Mouse (Mus musculus) right cerebral cortex, postnatal 25 days (tissue): ENCODE measurements around the gene Ppfia2.

ENCODE experiments used
- DNase-seq: peaks from one replicate; pipeline ENCODE4 v3.0.0; 2022

Ppfia2 gene

DNA sequence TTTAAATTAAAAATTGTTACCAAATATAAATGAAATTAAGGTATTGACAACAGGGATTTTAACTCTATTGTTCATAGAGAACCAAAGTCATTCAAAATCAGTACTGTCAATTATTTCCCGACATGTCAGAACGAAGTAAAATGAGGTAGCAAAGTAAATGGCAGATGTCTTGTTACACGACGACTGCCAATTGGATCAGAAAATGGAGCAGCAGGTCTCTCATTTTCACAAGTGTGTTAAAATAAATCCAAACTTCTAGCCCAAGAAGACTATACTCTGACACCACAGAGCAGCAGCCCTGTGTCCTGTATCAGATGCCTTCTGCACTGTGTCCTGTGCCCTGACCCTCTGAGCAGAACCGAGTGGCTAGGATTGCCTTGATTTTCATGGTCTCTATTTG lies 454.2 kb downstream of the Ppfia2 start:
- no peak for DNase-seq

DNA sequence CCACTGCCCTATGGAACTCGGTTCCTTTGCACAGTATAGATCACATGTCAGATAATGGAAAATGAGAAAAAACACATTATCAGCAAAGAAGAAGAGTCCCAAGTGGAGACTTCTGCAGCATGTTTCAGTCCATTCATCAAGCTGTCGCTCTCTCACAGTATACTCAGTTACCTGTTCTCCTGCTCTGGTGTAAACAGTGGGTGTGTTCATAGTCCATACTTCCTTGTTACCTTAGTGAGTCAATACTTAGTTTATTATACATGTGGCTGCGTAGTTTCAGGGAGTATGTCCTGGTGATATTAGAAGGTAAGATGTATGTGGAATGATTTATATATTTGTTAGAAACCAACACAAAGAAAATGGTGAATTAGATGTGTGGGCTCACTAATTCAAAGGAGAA lies 454.7 kb downstream of the Ppfia2 start:
- no peak for DNase-seq

DNA sequence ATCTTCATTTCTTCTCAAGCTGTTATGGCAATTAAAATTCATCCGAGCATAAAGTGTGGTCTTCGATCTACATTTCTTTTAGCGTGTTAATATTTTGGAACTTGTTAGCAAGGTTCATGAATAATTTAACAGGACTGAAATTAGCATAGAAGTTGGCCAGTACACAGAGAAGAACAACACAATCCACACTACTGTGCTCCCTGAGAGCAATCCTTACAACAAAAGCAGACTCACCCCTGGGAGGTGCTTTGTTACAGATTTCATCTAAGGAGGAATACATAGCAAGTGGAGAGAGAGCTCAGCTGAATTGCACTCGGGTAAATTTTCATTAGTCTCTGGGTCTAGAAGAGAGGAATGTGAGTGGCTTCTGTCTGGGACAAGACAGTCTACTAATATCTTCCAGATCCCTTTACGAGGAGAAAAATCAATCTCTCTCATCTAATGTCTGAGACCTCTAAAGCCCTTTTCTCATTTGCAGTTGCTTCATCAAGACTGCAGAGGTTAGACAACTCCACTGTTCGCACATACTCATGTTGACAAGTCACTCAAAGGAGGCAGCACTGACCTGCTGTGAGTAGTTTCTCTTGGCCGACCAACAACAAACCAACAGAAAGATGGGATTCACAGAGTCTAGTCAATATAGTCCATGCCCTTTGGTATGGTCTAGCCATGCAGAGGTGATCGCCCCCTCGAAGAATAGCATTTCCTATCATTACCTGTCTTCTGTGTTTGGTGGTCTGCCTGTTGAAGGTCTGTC lies 458.6 kb downstream of the Ppfia2 start:
- no peak for DNase-seq

DNA sequence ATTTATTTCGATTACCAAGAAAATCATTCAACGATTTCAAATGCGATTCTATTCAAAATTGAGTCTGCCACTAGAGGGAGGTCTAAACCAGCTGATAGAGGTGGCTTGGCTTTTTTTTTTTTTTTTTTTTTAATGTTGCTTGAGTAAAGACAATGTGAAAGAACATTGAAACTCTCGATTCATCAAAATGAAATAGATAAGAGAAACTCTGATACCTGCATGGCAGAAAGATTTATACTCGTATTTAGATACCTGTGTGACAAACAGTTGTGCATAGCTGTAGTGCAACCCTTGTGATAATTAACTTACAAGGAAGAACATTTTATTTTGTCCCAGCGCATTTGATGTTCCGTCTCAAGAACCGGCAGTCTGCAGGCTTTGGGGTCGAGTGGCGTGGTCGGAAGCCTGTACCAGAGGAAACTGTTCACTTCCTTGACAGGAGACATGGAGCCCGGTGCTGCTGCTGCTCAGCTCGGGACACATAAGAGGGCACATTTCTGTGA lies 462.5 kb downstream of the Ppfia2 start:
- no peak for DNase-seq

DNA sequence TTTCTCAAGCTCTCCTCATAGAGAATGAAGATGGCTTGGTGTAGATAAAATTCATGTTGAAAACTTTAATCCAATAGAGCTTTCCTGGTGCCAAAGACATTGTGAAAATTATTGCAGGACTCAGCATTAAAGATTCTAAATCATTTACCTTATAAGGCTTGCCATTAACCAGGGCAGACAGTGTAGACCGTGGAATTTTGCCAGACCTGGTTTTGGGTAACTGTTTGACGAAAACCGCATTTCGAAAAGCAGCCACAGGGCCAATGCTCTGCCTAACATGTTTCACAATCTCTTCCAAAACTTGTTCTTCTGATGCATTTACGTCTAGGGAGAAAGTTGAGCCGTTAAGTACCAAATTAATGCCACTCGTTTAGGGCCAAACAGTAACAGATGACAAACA lies 466.9 kb downstream of the Ppfia2 start:
- no peak for DNase-seq

DNA sequence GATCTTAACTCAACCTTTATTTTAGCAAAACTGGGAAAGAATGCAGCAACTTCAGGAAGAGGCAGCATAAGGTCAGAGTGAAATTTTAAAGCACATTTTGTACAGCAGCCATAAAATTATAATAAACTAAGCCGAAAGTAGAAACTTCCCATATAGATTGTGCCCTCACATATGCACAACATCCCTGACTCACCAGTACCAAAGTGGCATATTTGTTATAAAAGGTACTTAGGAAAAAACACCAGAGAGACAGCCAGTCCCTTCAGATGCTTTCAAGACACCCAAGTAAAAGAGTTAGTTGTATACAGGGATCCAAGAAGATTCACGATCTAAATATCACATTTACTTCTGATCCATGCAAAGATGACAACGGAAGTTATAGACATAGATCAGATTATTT lies 468.7 kb downstream of the Ppfia2 start:
- DNase-seq: no peak

DNA sequence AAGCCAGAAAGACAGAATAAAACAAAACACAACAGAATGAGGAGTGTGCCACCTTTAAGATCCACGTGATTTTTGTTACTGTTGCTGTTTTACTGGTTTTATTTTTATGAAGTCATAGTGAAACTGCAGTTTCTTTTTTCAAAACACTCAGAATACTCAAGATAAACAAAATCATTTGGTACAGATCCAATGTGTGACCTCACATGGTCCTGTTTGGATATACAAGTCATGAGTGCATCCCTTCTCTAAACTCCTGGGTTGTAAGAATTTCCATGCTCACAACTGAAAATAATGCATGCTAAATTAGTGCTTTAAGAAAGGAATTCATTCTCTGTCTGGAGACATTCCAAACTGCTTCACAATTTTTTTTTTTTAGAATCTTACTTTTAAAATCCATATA lies 469.3 kb downstream of the Ppfia2 start:
- no peak for DNase-seq

DNA sequence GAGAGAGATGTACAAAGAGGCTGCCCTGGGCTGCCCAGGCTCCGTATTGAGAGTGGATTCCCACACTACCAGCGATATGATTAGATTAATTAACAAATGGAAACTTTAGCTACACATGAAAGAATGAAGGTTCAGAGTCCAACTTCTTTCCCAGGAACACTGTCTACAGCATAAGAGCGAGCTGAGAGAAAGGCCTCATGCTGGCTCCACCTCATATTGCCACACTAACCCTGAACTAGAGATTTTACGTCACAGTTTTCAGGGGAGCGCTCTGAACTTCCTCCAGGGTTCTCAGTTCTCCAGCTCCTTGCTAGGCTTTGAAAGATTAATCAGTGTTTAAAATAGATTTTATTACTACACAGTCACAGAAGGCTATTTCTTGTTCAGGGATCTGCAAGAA lies 471.2 kb downstream of the Ppfia2 start:
- DNase-seq: no peak

DNA sequence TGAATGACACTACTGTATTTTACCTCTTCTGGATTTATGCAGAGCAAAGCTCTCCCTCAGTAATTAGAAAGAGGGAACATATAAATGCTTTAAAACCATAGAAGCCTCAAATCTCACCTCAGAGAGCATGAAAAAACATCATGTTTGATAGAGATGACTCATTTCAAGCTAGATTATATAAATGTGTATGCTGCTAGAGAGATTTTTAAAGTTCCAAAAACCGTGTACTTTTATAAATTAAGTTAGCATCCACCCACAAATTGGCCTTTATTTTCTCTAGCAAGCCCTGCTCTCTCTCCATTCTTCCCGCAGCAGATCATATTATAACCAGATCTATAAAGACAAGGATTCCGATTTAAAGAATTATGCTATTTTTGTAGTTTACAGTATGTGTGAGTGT lies 488.9 kb downstream of the Ppfia2 start:
- DNase-seq: no peak

DNA sequence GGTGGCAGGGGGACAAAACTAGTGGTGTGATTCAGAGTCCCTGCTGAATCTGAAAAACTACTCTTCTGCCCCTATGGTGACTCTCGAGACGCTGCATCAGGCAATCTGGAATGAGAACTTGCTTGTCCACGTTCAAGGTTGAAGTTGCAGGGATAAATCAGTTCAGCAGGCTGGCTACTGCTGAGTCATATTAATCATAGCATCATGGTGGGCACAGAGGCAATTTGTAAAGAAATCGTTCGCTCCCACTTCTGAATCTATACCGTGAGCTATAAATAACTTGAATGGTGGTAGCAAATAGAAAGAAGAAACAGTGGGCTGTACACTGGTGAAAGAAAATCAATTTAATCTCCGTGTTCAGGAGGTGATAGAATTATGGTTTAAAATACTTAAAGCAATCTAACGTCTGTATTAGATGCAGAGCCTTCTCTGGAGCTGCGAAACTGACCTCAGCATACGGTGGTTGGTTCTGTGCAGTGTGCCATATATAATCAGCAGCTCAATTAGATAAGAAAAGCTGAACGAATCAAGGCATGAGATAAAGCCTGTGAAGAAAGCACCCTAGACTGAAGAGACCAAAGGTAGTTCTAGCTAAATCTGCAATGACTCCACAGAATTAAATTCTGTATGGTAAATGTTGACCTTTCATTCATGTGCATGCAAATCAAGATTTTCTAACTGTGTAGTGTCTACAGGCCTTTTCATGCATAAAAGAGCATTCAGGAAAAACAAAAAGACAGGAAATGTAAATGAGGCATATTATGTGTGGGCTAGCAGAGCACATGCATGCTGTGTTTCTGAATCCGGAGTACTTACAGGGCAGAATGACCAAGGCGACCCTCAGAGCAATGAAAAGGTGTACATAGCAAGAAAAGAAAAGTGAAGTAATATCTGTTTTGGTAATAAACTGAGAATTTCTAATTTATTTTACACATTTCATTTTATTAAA lies 505.3 kb downstream of the Ppfia2 start:
- no peak for DNase-seq
